Mouse (Mus musculus) B cell, adult 67 days (primary cell): ENCODE results near the gene Kif26a. TPM values are rescaled to one million over a fixed set of nuclear protein-coding genes. Genes with fewer than 3 reads are reported as not detected.

ENCODE experiments used
- total RNA-seq, 2 experiments: library from RNA; stranded (reverse); gene quantifications; 4 replicates each; pipeline ENCODE4 v1.2.4; 2023

The Kif26a gene
- total RNA-seq, result not detected

DNA sequence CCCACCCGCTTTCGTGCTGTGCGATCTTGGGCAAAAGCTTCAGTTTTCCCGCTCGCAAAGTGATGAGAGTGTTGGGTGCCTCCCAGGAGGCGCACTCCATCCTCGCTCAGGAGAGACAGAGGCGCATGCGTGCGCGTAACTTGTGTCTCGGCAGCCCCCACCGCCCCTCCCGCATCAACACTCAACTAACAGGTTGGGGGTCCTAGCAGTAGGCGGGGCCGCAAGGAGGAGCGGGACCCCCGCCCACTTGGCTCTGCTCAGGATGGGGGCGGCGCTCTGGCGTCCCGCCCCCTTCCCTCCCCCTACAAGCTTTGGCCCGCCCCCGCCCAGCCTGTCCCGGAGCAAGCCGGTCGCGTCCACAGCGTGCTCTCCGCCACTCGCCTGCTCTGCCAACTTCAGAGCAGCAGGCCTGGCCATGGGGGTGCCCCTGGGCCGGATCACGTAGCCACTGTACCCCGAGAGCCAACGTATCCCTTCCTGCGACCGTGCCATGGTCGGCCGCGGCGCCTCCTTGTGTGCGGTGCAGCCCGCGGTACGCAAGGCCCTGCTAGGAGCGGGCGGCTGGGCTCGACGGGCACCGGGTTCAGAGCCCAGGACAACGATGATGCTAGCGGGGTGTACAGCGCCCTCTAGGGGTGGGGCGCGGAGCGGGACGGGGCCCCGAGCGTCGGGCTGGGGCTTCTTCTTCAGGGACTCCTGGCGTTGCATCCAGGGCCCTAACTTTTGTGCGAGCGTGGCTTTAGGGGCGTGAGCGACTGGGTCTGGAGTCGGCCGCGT is at the start of gene Kif26a:
Kif26a (plus strand) TSS at position 334 of the 777 bp plus-strand sequence.

DNA sequence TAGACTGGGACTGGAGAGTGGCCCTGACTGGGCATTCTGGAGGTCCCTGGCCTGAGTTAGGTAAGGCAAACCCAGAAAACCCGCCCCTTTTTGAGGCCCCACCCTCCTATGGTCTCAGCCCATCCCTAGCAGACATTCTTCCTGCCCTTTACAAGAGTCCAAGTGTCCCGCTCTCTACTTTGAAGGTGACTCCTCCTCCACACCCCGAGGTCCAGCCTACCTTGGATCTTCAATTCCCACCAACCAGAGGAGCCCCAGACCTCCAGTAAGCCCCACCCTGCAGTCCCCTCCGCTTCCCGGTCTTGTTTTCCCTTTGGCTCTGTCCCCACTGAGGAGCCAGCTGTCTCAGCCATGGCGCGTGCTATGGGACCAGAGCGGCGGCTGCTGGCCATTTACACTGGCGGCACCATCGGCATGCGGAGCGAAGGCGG is 39.5 kb upstream of the Kif26a start, which contains the start of gene Aspg:
Aspg (plus strand) TSS at position 139 of the 431 bp plus-strand sequence.

Other genes starting within 250 kb of the Kif26a start
- 10 to 100 TPM; 47.8 to 58.3 TPM for gene Ppp1r13b, start 238.1 kb upstream of the Kif26a start, total RNA-seq
- 100 to 1,000 TPM; 155 to 181 TPM for gene Atp5mpl, start 179.2 kb upstream of the Kif26a start, total RNA-seq
- gene Tdrd9, start 174.6 kb upstream of the Kif26a start, total RNA-seq, result not detected
- gene Rd3l, start 164.9 kb upstream of the Kif26a start, total RNA-seq, result not detected
- gene Aspg, start 39.5 kb upstream of the Kif26a start, total RNA-seq, result not detected